Mouse (Mus musculus): Measurements from ENCODE around the gene Ntpcr.

Gene Ntpcr

GRCm38 (mm10) chr8:125725037-125725820 lies 4.5 kb upstream of the Ntpcr start:
- peak in 1 of 2 experiments; percentile 42 for DNase-seq (ENCODE audit: low spot score in 2 of 2)

DNA sequence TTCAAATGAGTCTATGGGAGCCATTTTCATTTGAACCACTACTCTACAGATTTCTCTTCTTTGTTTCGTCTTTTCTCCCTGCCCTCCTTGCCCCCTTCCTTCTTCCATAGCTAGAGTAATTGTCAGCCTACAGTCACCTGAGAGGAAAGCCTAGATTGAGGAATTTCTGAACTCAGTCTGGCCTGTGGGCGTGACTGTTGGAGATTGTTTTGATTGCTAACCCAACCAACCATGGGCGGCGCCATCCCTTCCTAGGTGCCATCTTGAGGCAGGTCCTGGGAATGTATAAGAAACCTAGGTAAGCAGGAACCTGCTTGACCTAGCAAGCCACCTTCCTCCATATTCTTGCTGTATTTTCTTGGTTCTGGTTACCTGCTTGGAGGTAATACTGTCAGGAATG lies 3.6 kb upstream of the Ntpcr start:
- DNase-seq (ENCODE audit: low spot score in 2 of 2) = no peak

GRCm38 (mm10) chr8:125726986-125727385 lies 2.8 kb upstream of the Ntpcr start:
- DNase-seq (ENCODE audit: low spot score in 2 of 2) = no peak

- no peak for DNase-seq (ENCODE audit: low spot score in 2 of 2)
These were observed 2.0 kb upstream of the Ntpcr start for GRCm38 (mm10) chr8:125727797-125728196.

- DNase-seq (ENCODE audit: low spot score in 2 of 2) = peak; percentile 84
These were observed 4.5 kb downstream of the Ntpcr start for GRCm38 (mm10) chr8:125733964-125734956.

- DNase-seq (ENCODE audit: low spot score in 2 of 2) = no peak
These were observed 9.2 kb downstream of the Ntpcr start for GRCm38 (mm10) chr8:125738956-125739355.

GRCm38 (mm10) chr8:125740655-125741054 lies 10.9 kb downstream of the Ntpcr start:
- no peak for DNase-seq (ENCODE audit: low spot score in 2 of 2)

- no peak for DNase-seq (ENCODE audit: low spot score in 2 of 2)
These were observed 11.6 kb downstream of the Ntpcr start for GRCm38 (mm10) chr8:125741377-125741776.

GRCm38 (mm10) chr8:125741855-125742254 lies 12.1 kb downstream of the Ntpcr start:
- no peak for DNase-seq (ENCODE audit: low spot score in 2 of 2)

DNA sequence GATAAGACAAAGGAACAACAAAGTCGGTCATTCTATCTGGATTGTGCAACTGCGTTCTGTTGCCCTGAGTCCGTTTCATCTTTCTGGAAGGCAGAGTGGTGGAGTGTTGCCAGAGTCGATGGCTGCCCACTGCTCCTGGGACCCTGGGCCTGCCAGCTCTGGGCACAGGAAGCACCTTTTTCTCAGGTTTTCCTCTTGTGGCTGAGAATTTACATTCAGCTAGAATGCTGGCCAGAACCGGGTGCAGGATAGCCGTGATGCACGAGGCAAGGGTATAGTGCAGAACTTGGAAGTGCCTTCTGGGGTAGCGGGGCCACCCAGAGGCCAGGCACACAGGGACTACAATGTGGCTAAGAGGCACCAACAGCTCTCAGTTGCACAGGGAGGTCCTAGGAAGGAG lies 12.6 kb downstream of the Ntpcr start:
- no peak for DNase-seq (ENCODE audit: low spot score in 2 of 2)

GRCm38 (mm10) chr8:125744914-125745576 lies 15.3 kb downstream of the Ntpcr start:
- DNase-seq (ENCODE audit: low spot score in 2 of 2) = no peak

DNA sequence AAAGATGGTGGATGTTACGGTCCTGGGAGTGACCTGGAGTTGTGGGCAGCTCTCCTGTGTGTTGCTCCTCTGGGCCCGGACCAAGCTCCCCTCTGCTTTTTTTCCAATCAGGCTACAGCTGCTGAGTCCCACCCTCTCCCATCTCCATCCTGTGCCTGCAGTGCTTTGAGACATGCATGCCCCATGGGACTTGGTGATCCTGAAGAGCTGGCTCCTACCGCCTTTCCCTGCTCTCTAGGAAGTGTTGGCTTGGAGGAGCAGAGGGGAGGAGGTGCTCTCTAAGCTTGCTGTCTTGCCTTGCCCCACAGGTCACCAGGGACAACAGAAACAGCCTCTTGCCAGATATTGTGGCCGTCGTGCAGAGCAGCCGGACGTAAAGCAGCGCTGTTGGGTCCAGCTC lies 17.6 kb downstream of the Ntpcr start:
- no peak for DNase-seq (ENCODE audit: low spot score in 2 of 2)

DNA sequence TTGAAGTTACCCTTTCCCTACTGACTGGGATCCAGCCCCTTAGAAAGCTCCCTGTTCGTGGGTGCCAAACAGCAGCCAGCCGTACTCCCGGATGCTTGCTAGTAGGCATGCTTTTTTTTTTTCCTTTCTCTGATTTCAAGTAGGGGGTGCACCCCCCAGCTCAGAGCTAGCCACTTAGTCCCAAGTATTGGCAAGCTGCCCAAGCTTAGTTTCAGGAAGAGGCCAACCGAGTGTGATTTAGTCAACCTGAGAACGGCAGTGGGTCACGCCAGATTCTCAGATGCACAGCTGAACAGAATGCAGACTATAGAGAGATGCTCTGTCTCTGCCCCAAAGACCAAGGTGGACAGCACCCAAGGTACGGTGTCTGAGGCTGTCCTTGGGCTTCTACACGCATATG lies 21.1 kb downstream of the Ntpcr start:
- DNase-seq (ENCODE audit: low spot score in 2 of 2) = no peak

GRCm38 (mm10) chr8:125755896-125756295 lies 26.1 kb downstream of the Ntpcr start:
- peak in 1 of 2 experiments; percentile 26 for DNase-seq (ENCODE audit: low spot score in 2 of 2)

DNA sequence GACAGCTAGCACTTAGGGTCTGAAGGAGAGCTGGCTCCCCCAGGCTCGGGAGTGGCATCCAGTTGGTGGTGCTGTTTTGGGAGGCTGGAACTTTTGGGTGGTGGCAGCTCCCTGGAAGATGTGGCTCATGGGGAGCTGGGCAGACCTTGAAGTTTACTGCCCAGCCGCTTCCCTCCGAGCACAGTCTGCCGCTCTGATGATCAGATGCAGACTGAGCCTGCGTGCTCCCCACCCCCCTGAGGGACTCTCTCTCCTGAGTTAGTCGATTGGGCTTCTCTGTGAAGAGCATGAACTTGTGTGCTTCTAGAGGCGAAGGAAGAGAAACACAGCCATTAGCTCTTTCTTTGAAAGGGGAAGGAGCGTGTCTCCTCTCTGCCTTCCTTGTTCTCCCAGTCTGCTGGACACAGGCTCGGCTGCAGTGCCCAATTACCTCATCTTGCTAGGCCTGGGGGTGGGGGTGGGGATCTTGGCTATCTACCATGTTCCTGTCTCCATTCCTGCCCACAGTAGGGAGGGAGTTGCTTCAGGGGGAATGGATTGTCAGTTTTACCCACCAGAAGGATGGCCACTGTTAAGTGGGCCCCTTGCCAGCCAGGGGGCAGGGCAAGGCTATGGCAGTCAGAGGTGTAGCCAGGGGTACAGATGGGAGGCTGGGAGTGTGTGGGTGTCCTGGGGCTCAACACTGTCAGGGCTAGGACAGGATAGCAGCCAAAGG lies 26.8 kb downstream of the Ntpcr start:
- DNase-seq (ENCODE audit: low spot score in 2 of 2) = peak in 1 of 2 experiments; percentile 13

GRCm38 (mm10) chr8:125757106-125757496 lies 27.3 kb downstream of the Ntpcr start:
- DNase-seq (ENCODE audit: low spot score in 2 of 2) = no peak

DNA sequence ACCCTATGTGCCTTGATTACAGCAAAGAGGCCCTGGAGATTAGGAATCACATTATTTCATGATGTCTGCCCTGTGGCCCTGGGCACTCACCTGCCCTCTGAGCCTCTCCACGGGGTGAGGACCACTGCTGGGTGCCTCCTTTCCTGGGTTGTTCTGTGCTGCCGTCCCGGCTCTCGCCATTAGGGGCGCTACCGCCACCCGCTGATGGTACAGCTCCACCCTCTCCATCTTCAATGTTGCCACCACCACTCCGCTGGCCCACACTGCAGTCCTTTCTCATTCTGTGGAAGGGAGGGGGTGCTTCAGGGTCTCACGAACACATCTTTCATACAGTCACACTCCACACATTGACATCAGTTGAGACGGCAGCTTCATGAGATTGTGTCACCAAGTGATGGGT lies 29.3 kb downstream of the Ntpcr start:
- no peak for DNase-seq (ENCODE audit: low spot score in 2 of 2)

- DNase-seq (ENCODE audit: low spot score in 2 of 2) = no peak
These were observed 33.5 kb downstream of the Ntpcr start for GRCm38 (mm10) chr8:125763066-125763786.

DNA sequence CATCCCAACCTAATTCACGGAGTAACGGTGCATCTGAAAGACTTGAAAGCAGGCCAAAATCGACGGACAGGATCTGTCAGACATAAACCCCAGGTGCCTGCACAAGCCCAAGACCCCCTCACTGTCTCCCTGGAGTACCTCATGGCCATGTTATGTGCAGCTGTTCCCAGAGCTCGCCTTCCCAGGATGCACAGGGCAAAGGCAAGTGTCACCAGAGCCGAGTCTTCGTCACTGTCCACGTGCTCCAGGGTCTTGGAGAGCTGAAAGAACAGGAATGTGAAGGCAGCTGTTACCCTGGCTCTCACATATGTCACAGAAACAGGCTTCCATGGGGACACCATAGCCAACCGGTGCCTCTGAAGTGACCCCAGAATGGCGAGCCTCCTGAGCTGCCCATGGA lies 38.3 kb downstream of the Ntpcr start:
- no peak for DNase-seq (ENCODE audit: low spot score in 2 of 2)

DNA sequence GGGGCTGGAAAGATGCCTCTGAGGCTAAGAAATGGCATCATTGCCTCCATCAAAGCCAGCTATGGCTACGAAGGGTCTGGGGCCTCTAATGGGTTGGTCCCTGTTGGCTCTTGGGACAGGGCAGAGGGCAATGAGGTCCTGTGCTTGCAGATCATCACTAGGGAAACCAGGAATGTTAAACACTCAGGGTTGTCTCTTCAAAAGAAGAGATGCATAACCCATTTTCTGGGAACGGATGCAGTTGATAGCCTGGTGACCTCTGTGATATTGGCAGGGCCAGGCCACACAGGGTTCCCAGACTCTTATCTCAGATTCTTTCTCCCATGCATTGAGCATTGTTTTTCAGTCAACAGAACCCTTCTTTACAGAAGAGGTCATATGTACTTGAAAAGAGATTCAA lies 42.5 kb downstream of the Ntpcr start:
- DNase-seq (ENCODE audit: low spot score in 2 of 2) = no peak

DNA sequence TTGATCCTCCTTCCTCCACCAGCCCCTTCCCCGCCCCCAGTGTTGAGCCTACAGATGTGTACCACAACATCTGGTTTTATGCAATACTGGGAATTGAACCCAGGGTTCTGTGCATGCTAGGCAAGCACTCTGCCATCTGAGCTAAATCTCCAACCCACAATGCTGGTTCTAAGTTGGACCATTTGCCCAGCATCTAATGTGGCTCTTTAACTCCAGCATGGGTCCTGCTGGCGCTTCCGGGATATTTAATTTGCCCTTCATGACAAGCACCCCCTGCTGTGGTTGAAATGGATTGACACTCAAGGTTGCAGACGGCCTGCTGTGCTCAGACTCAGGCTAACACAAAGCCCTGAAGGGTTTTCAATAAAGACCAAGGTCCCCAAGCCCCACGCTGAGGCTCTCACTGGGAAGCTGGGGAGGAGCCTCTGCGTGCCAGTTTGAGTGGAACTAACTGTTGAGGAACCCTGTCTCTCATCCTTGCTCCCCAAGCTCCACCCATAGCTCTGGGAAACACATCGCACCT lies 43.6 kb downstream of the Ntpcr start:
- no peak for DNase-seq (ENCODE audit: low spot score in 2 of 2)
